Mouse (Mus musculus) ovary, postnatal 10 days (tissue): ENCODE measurements around the gene Arpc4.

Source experiments
- DNase-seq: peaks from one replicate; pipeline ENCODE4 v3.0.0; 2022; ENCODE audit warnings: low spot score

Arpc4 gene

DNA sequence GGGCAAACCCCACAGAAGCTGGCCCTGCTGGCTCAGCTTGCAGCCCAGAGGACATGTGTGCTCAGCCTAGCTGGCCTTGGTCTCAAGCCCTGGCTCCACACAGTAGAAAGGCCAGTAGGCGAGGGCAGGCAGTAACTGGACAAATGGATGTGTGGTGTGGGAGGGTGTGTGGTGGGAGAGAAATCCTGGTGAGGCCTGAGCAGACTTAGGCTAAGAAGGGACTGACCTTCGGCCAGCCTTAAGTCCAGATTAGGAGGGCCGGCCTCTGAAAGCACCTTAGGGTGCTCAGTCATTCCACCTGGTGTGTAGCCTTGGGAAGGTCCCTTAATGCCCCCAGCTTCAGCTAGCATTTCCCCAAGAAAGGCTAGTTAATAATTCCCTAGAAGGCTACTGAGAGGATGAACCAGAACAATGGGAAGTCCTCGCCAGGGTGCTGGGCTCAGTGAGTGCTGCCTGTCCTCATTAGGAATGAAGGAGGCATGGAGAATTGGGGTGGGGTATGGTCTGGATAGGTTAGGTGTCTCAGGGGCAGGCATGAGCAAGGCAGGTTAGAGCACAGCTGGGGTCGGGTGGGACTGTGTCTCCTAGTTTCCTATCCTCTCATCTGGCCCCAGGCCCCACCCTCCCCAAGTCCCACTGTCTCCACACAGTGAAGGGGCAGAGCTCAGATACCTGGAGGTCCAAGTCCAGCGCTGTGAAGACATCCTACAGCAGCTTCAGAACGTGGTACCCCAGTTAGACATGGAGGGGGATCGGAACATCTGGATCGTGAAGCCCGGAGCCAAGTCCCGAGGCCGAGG is 26.9 kb downstream of the Arpc4 start:
- DNase-seq, result no peak

GRCm38 (mm10) chr6:113405483-113405882 is 27.6 kb downstream of the Arpc4 start:
- DNase-seq, result no peak

DNA sequence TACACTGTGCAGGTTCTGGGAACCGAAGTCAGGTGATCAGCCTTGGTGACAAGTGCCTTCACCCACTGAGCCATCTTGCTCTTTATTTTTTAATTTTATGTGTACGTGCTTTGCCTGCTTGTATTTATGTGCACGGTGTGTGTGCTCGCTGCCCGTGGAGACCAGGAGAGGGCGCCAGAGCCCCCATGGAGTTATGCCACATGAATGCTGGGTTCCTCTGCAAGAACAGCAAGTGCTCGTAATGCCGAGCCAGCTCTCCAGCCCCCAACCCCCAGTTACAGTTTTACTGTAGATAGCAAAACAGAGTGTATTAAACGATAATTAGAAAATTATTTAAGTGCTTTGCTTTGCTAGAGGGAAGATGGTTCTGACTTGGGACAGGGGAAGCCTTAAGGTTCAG is 28.8 kb downstream of the Arpc4 start:
- no peak for DNase-seq

DNA sequence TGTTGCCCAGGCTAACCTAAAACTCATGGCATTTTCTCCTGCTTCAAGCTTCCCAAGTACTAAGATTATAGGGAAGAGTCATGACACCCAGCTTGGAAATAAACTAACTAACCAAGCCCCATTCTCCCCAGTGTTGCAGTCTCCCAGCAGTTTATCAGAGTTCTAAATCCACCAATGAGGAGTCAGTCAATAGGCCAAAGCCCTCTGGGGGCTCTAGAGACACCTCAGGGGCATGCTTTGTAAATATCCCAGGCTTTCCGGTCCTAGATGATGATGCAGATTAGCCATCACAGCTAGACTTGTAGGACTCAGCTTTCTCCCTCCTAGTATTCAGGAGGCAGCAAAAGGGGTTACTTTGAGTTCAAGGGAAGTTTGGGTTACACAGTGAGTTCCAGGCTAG is 32.1 kb downstream of the Arpc4 start:
- DNase-seq, result no peak

- no peak for DNase-seq
Observed at GRCm38 (mm10) chr6:113416416-113416815, 38.5 kb downstream of the Arpc4 start.

DNA sequence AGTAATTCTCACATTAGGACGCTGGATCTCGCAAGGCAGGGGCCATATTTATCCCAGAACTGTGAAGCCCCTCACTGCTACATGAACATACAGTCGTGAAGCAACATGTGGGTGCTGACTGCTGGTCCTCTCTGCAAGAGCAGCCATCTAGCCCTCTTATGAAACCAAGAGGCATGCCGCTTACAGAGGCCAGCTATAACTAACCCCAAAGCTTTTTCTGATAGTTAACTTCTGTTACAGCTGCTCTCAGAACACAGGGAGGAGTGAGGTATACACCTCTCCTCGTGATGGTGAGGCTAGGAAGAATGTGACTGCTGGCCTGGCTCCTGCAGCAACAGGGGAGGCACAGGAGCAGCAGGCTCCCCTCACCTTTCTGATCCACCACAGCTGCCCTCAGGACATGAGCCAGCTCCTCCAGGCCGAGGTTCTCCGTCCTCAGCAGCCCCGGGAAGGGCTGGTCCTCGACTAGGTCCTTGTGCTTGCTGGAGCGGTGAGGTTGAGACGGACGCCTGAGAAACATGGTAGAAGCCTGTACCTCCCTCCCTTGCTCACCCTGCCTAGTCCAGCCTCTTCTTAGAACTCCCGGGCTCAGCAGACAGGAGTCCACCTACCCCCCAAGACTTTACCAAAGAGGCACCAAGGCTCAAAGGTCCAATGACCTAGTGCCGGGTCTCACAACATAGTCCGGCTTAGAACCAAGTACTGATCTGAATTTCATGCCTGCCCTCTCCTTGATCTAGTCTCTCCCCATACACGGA is 40.7 kb downstream of the Arpc4 start:
- DNase-seq, result no peak

GRCm38 (mm10) chr6:113419199-113419587 is 41.3 kb downstream of the Arpc4 start, which contains the start of gene Rpusd3:
Gene Rpusd3 (minus strand): TSS chr6:113419340.
- peak; percentile 99 for DNase-seq

- no peak for DNase-seq
Observed at GRCm38 (mm10) chr6:113423000-113423399, 45.1 kb downstream of the Arpc4 start.

GRCm38 (mm10) chr6:113424187-113424586 is 46.3 kb downstream of the Arpc4 start:
- no peak for DNase-seq

DNA sequence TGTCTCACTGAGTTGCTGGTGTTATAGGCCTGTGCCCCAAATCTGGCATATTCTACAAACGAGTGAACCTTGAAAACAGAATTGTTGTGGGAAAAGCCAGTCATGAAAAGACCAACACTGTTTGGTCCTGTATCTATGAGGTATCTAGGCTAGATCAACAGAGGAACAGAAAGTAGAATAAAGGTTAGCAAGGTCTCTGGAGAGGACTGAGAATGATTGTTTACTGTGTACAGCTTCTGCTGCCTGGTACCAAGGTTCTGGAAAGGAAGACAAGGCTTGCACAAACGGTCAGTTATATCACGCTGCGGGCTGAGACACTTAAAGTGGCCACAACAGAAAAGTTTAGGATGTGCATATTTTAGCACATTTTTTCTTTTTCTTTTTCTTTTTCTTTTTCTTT is 48.8 kb downstream of the Arpc4 start:
- DNase-seq, result no peak

DNA sequence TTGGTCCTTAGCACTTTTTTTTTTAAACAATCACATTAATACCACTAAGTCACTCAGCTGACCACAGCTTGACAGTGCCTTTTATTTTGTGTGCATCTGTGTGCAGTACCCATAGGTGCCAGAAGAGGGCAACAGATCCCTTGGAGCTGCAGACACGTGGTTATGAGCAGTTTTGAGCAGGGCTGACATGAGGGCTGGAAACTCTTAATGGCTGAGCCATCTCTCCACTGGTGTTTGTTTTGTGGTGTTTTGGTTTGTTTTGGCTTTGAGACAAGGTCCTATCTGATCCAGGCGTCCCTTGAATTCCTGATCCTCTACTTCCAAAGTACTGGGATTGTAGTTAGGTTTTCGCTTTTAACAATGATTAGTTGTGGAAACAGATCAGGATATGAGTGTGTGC is 49.5 kb downstream of the Arpc4 start:
- DNase-seq, result no peak

GRCm38 (mm10) chr6:113428006-113428405 is 50.1 kb downstream of the Arpc4 start:
- no peak for DNase-seq

DNA sequence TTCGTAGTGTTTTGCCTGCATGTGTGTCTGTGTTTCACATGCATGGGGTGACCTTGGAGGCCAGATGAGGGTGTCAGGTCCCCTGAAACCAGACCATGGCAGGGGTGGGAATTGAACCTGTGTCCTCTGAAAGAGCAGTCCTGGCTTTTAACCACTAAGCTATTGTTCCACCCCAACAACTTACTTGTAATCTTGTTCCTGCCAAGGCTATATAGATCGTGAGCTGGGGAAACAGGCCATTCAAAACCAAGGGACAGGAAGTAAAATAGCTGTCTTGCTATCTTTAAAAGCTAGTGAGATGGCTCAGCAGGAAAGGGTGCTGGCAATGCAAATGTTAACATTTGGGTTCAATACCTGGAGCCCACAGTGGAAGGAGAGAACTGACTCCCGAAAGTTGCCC is 52.0 kb downstream of the Arpc4 start:
- DNase-seq, result no peak

GRCm38 (mm10) chr6:113430846-113431245 is 52.9 kb downstream of the Arpc4 start:
- DNase-seq, result no peak

DNA sequence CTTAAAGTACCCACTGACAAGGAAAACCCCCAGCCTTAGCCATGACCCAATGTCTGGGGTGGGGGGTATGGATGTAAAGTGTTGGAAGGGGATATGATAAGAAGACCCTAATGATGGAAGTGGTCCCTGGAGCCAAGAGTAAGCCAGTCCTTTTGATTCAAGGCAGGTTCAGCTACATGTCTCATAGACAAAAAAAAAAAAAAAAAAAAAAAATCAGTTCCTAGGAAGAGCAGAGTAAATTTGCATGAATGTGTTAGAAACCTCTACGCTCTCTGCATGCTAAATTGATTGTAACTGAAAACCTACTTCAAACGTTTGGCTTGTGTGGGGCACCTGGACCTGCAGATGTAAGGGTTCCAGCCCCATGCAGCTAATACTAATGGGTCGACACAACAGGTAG is 53.9 kb downstream of the Arpc4 start:
- DNase-seq, result no peak

GRCm38 (mm10) chr6:113433661-113434060 is 55.7 kb downstream of the Arpc4 start:
- no peak for DNase-seq

GRCm38 (mm10) chr6:113434691-113435090 is 56.8 kb downstream of the Arpc4 start:
- no peak for DNase-seq

DNA sequence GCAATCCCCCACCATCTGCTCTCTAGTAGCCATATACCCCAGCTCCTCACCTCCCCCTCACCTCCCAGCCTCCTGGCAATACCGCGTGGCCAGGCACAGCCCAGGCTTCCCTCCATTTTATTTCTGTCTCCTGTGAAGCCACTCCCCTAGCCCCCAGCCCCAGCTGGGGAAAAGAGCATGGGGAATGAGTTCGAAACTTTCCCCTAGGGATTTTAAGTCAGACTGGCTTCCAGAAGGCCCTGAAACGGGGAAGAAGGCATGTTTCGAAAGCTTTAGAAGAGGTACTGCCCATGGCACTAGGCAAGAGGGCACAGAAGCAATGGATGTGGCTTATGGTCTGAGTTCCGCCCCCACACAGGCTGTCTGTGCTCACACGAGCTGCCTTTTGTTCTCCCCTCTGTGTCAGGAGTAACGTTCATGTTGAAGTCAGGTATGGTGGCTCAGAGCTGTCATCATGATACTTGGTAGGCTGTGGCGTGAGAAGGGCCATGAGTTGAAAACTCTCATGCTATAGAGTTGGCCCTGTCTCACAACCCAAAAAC is 57.8 kb downstream of the Arpc4 start, which contains the start of gene Cidec:
Cidec (minus strand) TSS at position 97 of the 542 bp plus-strand sequence.
- no peak for DNase-seq

DNA sequence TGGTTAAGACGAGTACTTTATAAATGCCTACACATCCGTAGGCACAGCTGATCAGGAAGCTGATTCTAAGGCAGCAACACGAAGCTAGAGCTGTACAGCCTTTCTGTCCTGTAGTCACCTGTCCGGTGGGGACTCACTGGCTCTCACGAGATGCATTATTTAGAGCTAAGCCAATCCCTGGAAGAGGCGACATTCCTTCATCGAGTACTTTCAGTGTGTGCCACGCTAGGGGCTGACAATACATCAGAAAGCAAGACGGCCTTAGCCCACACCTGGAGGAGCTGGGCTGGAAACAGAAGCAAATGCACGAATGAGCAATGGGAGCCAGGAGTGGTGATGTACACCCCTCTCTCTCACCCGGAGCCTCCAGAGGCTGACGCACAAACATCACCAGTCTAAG is 59.2 kb downstream of the Arpc4 start:
- no peak for DNase-seq

GRCm38 (mm10) chr6:113438721-113439430 is 61.0 kb downstream of the Arpc4 start:
- no peak for DNase-seq
